Mouse (Mus musculus): ENCODE data around the gene Kcnf1.
A peak's percentile ranks its signal among the peaks of the same experiment; 100 is the strongest.

Kcnf1 gene

GRCm38 (mm10) chr12:17176757-17177092 lies at the start of gene Kcnf1:
Kcnf1 (minus strand) TSS chr12:17176888.
- no peak for DNase-seq (ENCODE audit: low spot score in 2 of 2)

- no peak for DNase-seq (ENCODE audit: low spot score in 2 of 2)
Measured at GRCm38 (mm10) chr12:17225012-17225411, 48.3 kb upstream of the Kcnf1 start.

GRCm38 (mm10) chr12:17223050-17223449 lies 46.4 kb upstream of the Kcnf1 start:
- no peak for DNase-seq (ENCODE audit: low spot score in 2 of 2)

DNA sequence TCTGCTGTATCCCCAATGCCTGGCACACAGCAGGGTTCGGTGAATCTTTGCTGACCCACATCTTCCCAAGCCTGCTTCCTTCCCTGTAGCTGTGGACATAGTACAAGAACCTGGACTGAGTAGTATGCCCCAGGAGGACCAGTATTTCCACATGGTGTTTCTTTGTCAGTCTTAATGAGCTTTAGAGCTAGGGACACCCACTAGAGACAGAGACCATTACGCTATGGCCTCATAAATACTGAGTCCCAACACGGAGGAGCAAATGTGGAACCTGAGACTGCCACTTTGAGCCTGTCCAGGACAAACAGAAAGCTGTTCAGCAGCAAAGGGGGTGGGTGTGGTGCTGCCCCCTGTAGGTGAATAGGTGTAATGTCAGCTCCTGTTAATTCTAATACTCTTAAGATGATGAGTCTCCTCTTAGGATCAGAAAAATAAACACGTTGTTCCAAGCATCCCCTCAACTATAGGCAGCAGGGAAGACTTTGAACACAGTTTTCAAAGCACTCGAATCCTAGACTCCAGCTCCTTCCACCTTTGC lies 45.3 kb upstream of the Kcnf1 start:
- no peak for DNase-seq (ENCODE audit: low spot score in 2 of 2)

GRCm38 (mm10) chr12:17220631-17221030 lies 43.9 kb upstream of the Kcnf1 start:
- no peak for DNase-seq (ENCODE audit: low spot score in 2 of 2)

GRCm38 (mm10) chr12:17219107-17219506 lies 42.4 kb upstream of the Kcnf1 start:
- no peak for DNase-seq (ENCODE audit: low spot score in 2 of 2)

DNA sequence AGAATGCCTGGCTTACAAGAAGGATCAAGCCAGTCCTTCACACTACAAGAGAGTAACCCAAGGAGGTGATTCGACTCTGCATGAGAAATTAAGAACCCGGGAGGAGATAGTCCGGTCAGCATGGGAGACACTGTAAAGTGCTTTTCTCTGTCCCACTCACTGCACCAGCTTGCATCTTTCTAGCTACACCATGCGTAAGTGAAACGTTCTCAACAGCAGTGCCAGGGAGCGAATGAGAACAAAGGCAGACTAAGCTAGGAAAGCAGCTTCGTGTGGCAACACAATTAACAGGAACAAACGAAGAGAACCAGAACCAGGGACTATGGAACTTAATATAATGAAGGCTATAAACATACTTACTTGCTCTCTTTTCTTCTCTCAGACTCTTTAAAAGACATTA lies 41.7 kb upstream of the Kcnf1 start:
- DNase-seq (ENCODE audit: low spot score in 2 of 2): no peak

GRCm38 (mm10) chr12:17215751-17216150 lies 39.1 kb upstream of the Kcnf1 start:
- no peak for DNase-seq (ENCODE audit: low spot score in 2 of 2)

DNA sequence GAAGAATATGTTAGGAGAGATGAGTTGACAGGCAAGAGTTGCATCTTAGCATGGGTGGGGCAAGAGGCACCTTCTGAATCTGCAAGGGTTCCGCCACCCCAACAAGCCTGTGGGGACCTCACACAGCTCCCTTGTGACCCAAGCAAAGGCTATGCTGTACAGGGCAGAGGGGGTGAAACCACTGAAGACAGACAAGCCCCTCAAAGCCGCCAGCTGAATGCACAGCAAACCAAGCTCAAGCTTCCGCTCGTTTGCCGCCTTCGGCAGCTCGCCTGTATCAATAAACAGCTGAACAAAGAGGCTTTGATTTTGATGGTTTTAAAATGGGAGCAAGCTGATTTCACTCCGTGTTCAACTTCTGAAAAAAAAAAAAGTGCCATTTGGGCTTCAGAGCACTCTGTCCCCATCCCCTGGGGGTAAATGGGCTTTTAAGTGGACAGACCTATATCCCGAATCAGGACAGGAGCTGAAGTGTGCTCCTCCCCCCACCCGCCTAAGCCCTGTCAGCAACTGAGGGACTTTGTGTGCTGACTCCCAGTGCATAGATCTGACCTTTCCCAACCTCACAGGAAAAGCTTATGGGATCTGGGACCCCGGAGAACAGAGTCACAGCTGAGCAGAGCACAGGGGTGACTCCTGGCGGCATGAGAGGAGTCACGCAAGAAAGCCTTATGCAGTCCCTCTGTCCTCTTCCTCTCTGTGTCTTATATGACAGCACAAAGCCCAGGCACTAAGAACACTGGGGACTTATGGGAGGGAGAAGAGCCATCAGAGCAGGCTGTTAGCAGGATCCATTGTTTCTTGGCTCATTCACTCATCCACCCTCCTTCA lies 26.0 kb upstream of the Kcnf1 start:
- no peak for DNase-seq (ENCODE audit: low spot score in 2 of 2)

GRCm38 (mm10) chr12:17198621-17199020 lies 21.9 kb upstream of the Kcnf1 start:
- DNase-seq (ENCODE audit: low spot score in 2 of 2): no peak

GRCm38 (mm10) chr12:17194140-17194539 lies 17.5 kb upstream of the Kcnf1 start:
- DNase-seq (ENCODE audit: low spot score in 2 of 2): no peak

GRCm38 (mm10) chr12:17193311-17193710 lies 16.6 kb upstream of the Kcnf1 start:
- no peak for DNase-seq (ENCODE audit: low spot score in 2 of 2)

DNA sequence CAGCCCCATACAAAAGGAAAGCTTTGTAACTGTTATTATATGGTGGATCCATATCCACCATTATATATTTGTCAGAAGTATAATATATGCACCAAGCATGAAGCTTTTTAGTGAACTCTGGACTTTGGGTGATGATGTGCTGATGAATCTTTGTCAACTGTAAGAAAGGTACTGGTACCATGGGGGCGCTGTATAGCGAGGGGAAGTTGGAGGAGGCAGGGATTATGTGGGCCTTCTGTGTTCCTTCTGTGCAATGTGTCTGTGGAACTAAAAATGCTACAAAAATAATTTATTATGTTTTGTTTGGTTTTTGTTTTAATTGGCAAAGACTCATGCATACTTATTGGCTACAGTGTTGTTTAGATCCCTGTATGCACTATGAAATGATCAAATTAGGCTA lies 16.2 kb upstream of the Kcnf1 start:
- no peak for DNase-seq (ENCODE audit: low spot score in 2 of 2)

DNA sequence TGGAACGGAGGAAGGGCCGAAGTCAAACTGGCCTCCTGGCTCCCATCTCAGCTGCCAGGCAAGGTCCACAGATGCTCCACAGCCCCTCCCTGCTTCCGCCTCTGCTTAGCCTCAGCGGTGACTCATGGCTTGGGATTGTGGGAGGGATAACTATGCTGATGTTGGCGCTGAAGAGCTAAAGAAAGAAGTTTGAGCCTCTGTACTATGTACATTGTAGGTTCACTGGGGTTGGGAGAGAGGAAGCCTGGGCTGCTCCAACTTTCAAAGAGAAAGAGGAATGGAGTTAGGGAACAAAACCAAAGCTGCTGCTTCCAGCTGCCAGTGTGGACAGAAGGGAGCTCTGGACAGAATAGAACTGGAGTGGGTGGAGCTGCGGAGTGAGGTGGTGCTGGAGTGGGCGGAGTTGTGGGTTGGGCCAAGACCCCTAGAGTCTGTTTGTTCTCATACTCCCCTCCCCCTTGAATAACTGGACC lies 7.7 kb upstream of the Kcnf1 start:
- DNase-seq (ENCODE audit: low spot score in 2 of 2): peak; percentile 14 to 35

- no peak for DNase-seq (ENCODE audit: low spot score in 2 of 2)
Measured at GRCm38 (mm10) chr12:17183788-17184187, 7.1 kb upstream of the Kcnf1 start.

DNA sequence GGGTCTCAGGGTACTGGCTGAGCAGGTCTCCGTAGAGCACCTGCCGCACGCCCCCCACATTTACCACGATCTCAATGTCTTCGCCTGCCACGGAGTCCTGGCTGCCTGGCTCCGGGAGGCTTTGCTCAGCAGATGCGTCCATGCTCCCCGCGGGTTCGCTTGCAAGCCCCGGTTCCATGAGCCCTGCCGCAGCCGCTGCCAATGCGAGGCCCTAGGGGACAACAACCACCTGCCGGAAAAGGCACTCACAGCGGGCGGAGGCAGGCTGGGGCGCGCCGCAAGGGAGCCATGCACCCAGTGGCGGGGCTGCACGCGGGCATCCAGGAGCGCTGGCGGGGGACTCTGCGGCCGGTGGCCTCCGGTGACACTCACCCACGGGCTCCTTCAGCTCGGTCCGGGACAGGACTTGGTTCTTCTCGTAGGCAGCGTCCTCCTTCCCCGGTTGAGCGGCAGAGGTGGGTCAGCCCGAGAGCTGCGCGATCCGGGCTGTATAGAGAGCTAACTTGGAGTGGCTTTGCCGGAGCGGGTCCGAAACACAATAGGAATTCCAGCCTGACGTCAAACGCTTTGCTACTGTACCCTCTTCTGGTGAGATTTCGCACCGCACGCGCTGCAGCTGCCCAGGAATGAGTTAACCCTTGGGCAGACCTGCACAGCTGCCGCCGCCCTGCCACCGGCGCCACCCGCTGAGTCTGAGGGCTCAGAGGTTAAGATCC lies 489 bp downstream of the Kcnf1 start:
- DNase-seq (ENCODE audit: low spot score in 2 of 2): no peak

- no peak for DNase-seq (ENCODE audit: low spot score in 2 of 2)
Measured at GRCm38 (mm10) chr12:17175531-17175951, 1.1 kb downstream of the Kcnf1 start.

DNA sequence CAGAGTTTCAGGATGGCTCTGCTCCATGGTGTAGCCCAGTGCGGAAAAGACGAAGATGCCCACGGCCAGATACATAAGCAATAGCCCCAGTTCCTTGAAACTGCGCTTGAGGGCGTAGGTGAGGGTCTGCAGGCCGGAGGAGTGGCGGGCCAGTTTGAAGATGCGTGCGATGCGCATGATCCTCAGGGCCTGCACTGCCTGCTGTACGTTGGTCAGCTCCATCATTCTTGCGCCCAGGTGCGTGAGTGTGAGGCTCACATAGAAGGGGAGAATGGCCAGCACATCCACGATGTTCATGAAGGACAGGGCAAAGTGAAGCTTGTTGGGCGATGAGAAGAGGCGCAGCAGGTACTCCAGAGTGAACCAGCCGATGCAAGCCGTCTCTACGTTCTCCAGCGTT lies 1.6 kb downstream of the Kcnf1 start:
- no peak for DNase-seq (ENCODE audit: low spot score in 2 of 2)

- DNase-seq (ENCODE audit: low spot score in 2 of 2): no peak
Measured at GRCm38 (mm10) chr12:17174134-17174893, 2.4 kb downstream of the Kcnf1 start.

DNA sequence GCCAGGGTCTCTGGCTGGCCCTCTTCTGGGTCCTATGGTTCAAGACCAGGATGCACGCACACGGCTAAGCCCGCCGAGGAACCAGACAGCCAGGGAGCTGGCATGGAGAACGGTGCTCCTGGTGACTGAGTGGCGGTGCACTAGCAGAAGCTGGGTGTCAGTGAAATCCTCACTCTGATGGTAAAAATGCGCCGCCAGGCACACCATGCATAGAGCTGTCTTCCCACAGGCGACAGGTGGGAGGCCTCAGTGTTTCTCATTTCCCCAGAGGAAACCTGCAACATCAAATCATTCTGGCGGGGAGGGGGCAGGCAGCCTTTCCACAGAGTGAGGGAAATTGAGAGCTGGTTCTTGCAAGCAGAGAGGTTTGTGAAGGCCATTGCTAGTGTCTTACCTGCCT lies 6.3 kb downstream of the Kcnf1 start:
- no peak for DNase-seq (ENCODE audit: low spot score in 2 of 2)

GRCm38 (mm10) chr12:17166116-17166515 lies 10.6 kb downstream of the Kcnf1 start:
- DNase-seq (ENCODE audit: low spot score in 2 of 2): no peak

GRCm38 (mm10) chr12:17163996-17164395 lies 12.7 kb downstream of the Kcnf1 start:
- no peak for DNase-seq (ENCODE audit: low spot score in 2 of 2)
